Mouse (Mus musculus) C2C12 (cell line): ENCODE measurements around the gene Bri3bp.

ENCODE experiments used
- CTCF ChIP-seq: IDR thresholded peaks from one replicate; pipeline ENCODE4 v1.5.1; 2011; ENCODE audit not compliant: control insufficient read depth, insufficient read depth, insufficient read length
- MAX ChIP-seq: IDR thresholded peaks from one replicate; pipeline ENCODE4 v1.6.1; 2011; ENCODE audit warnings: mild to moderate bottlenecking, control low read depth
- MYOG ChIP-seq: IDR thresholded peaks from one replicate; pipeline ENCODE4 v1.6.1; 2011; ENCODE audit not compliant: control insufficient read depth, insufficient read length; ENCODE audit errors: extremely low read depth
- USF1 ChIP-seq: IDR thresholded peaks from one replicate; pipeline ENCODE4 v1.6.1; 2011; ENCODE audit warnings: low read depth, mild to moderate bottlenecking, control low read depth, moderate library complexity

- TF ChIP-seq CTCF (no peak), USF1 (no peak), MAX (no peak), MYOG (no peak)
Measured at GRCm38 (mm10) chr5:125475030-125475429, 33.7 kb downstream of the Bri3bp start.
